Mouse (Mus musculus) liver, embryonic 13.5 days (tissue): ENCODE data around the gene Med10. TPM values are rescaled to one million over a fixed set of nuclear protein-coding genes. Genes with fewer than 3 reads are reported as not detected.

Experiments
- ATAC-seq: fragments of 200-750 bp; cut with Nextera tagmentation; 2 replicates; pipeline ENCODE4 v1.8.0; 2017; ENCODE audit warnings: low read depth, mild to moderate bottlenecking, moderate number of reproducible peaks, moderate library complexity
- DNase-seq: peaks from one replicate; pipeline ENCODE4 v3.0.0; 2022
- H3K27ac ChIP-seq: fragments of 300-500 bp; sonication (generic); 2 replicates; pipeline ENCODE4 v1.5.1; 2015; ENCODE audit warnings: moderate library complexity, mild to moderate bottlenecking, inconsistent platforms
- H3K27me3 ChIP-seq: fragments of 300-500 bp; sonication (generic); 2 replicates; pipeline ENCODE4 v1.6.1; 2015; ENCODE audit warnings: mild to moderate bottlenecking, inconsistent platforms
- H3K36me3 ChIP-seq: fragments of 300-500 bp; sonication (generic); 2 replicates; pipeline ENCODE4 v1.6.1; 2015; ENCODE audit warnings: mild to moderate bottlenecking, inconsistent platforms
- H3K4me1 ChIP-seq: fragments of 300-500 bp; sonication (generic); replicated peaks from 2 replicates; pipeline ENCODE4 v1.6.1; 2015; ENCODE audit warnings: inconsistent platforms
- H3K4me2 ChIP-seq: fragments of 300-500 bp; sonication (generic); 2 replicates; pipeline ENCODE4 v1.6.1; 2015; ENCODE audit warnings: inconsistent platforms, mild to moderate bottlenecking, moderate library complexity
- H3K4me3 ChIP-seq: fragments of 300-500 bp; sonication (generic); replicated peaks from 2 replicates; pipeline ENCODE4 v1.5.1; 2015; ENCODE audit warnings: mild to moderate bottlenecking, inconsistent platforms
- H3K9ac ChIP-seq: fragments of 300-500 bp; sonication (generic); 2 replicates; pipeline ENCODE4 v1.6.1; 2015; ENCODE audit warnings: mild to moderate bottlenecking, inconsistent platforms
- H3K9me3 ChIP-seq: fragments of 300-500 bp; sonication (generic); replicated peaks from 2 replicates; pipeline ENCODE4 v1.6.1; 2016; ENCODE audit warnings: inconsistent platforms
- WGBS: fragments of 180-500 bp; shearing (Covaris S2); methylation state at CpG from one replicate; pipeline ENCODE4 v1.1.7; 2015; ENCODE audit not compliant: insufficient replicate concordance; 5-methylcytosine and 5-hydroxymethylcytosine counted together
- polyA plus RNA-seq: library from polyadenylated mRNA; unstranded; fragments of >200 nt; fragmentation: Nextera tagmentation; extraction: Ambion mirVana; gene quantifications from 2 replicates; pipeline ENCODE4 v1.2.1, GENCODE M21; 2015

Med10 gene
- polyA plus RNA-seq, 1 experiment from 2014 or later, result 58.4 TPM

- H3K27me3 ChIP-seq, result no peaks in the 10 kb centered on the region
- no peaks in the 10 kb centered on the region for H3K36me3 ChIP-seq
- 83% methylated on average over 11 of the region's 11 CpGs for WGBS
These were observed 31.2 kb downstream of the Med10 start for GRCm38 (mm10) chr13:69833416-69833815.

GRCm38 (mm10) chr13:69845592-69845991 is 43.4 kb downstream of the Med10 start:
- Histone ChIP-seq H3K27me3 (no peaks in the 10 kb centered on the region), H3K9ac (no peak overlapping the region), H3K4me1 (no peaks in the 10 kb centered on the region), H3K36me3 (no peaks in the 10 kb centered on the region), H3K27ac (no peak overlapping the region), H3K4me3 (no peak overlapping the region), H3K4me2 (no peak overlapping the region), H3K9me3 (no peaks in the 10 kb centered on the region)
- WGBS, result 57% methylated on average over 1 of the region's 1 CpGs
- ATAC-seq, result no peak
- DNase-seq, result no peak

More at GRCm38 (mm10) chr13:69833416-69833815, 31.2 kb downstream of the Med10 start:
- Histone ChIP-seq H3K4me2 (no peak overlapping the region), H3K4me3 (no peak overlapping the region), H3K27ac (no peak overlapping the region), H3K9ac (no peak overlapping the region), H3K4me1 (no peaks in the 10 kb centered on the region), H3K9me3 (no peaks in the 10 kb centered on the region)
- DNase-seq (no peak), ATAC-seq (no peak)

GRCm38 (mm10) chr13:69849579-69849978 is 47.4 kb downstream of the Med10 start:
- H3K4me2 ChIP-seq, result no peak overlapping the region
- DNase-seq, result no peak
- H3K36me3 ChIP-seq, result no peaks in the 10 kb centered on the region
- no peak overlapping the region for H3K27ac ChIP-seq
- ATAC-seq, result no peak
- H3K4me3 ChIP-seq, result no peak overlapping the region
- no peaks in the 10 kb centered on the region; the same call in 1 of the 2 replicates for H3K9me3 ChIP-seq
- H3K4me1 ChIP-seq, result no peaks in the 10 kb centered on the region
- WGBS, result 55% methylated on average over 1 of the region's 1 CpGs
- no peaks in the 10 kb centered on the region for H3K27me3 ChIP-seq
- H3K9ac ChIP-seq, result no peak overlapping the region

GRCm38 (mm10) chr13:69852313-69852712 is 50.1 kb downstream of the Med10 start:
- Histone ChIP-seq H3K4me3 (no peak overlapping the region), H3K27me3 (no peaks in the 10 kb centered on the region), H3K4me1 (no peaks in the 10 kb centered on the region), H3K9me3 (no peaks in the 10 kb centered on the region; the same call in 1 of the 2 replicates), H3K9ac (no peak overlapping the region), H3K27ac (no peak overlapping the region), H3K36me3 (no peaks in the 10 kb centered on the region), H3K4me2 (no peak overlapping the region)
- DNase-seq (no peak), ATAC-seq (no peak)
- WGBS, result 49% methylated on average over 5 of the region's 5 CpGs

- Histone ChIP-seq H3K36me3 (no peaks in the 10 kb centered on the region), H3K9ac (no peak overlapping the region), H3K27ac (no peak overlapping the region), H3K4me3 (no peak overlapping the region), H3K9me3 (no peaks in the 10 kb centered on the region; the same call in 1 of the 2 replicates), H3K4me1 (no peaks in the 10 kb centered on the region), H3K27me3 (no peaks in the 10 kb centered on the region), H3K4me2 (no peak overlapping the region)
- 52% methylated on average over 5 of the region's 5 CpGs for WGBS
- DNase-seq (no peak), ATAC-seq (no peak)
These were observed 51.3 kb downstream of the Med10 start for GRCm38 (mm10) chr13:69853425-69854043.

GRCm38 (mm10) chr13:69855941-69856340 is 53.7 kb downstream of the Med10 start:
- no peak overlapping the region for H3K9ac ChIP-seq
- no peaks in the 10 kb centered on the region for H3K4me1 ChIP-seq
- H3K4me3 ChIP-seq, result no peak overlapping the region
- no peaks in the 10 kb centered on the region; the same call in 1 of the 2 replicates for H3K9me3 ChIP-seq
- DNase-seq, result no peak
- H3K27ac ChIP-seq, result no peak overlapping the region
- H3K4me2 ChIP-seq, result no peak overlapping the region
- no peaks in the 10 kb centered on the region for H3K27me3 ChIP-seq
- WGBS, result 73% methylated on average over 1 of the region's 1 CpGs
- ATAC-seq, result no peak
- H3K36me3 ChIP-seq, result no peaks in the 10 kb centered on the region

GRCm38 (mm10) chr13:69862276-69862675 is 60.1 kb downstream of the Med10 start:
- H3K9me3 ChIP-seq, result no peaks in the 10 kb centered on the region; the same call in 1 of the 2 replicates
- ATAC-seq, result no peak
- no peak overlapping the region for H3K4me3 ChIP-seq
- no peaks in the 10 kb centered on the region for H3K4me1 ChIP-seq
- no peak for DNase-seq
- no peaks in the 10 kb centered on the region for H3K36me3 ChIP-seq
- H3K27me3 ChIP-seq, result no peaks in the 10 kb centered on the region
- H3K9ac ChIP-seq, result no peak overlapping the region
- WGBS, result 74% methylated on average over 4 of the region's 4 CpGs
- no peak overlapping the region for H3K27ac ChIP-seq
- H3K4me2 ChIP-seq, result no peak overlapping the region

GRCm38 (mm10) chr13:69864911-69865310 is 62.7 kb downstream of the Med10 start:
- Histone ChIP-seq H3K36me3 (no peaks in the 10 kb centered on the region), H3K9ac (no peak overlapping the region), H3K4me1 (no peaks in the 10 kb centered on the region), H3K4me3 (no peak overlapping the region), H3K9me3 (no peaks in the 10 kb centered on the region; the same call in 1 of the 2 replicates), H3K27ac (no peak overlapping the region), H3K4me2 (no peak overlapping the region), H3K27me3 (no peaks in the 10 kb centered on the region)
- 62% methylated on average over 8 of the region's 8 CpGs for WGBS
- DNase-seq, result no peak
- no peak for ATAC-seq

Other genes starting within 250 kb of the Med10 start
- gene Srd5a1, start 191.0 kb upstream of the Med10 start, polyA plus RNA-seq, result 4.7 TPM in 2 replicates
- gene Ube2ql1, start 62.5 kb upstream of the Med10 start, polyA plus RNA-seq, result 0.05 and 0.13 TPM in 2 replicates